8 mouse cellular contexts compared by ENCODE assay signal in genomic region chr17:36271586-36272256, GRCm38 (mm10). TPM values are rescaled to one million over a fixed set of nuclear protein-coding genes. Genes with fewer than 3 reads are reported as not detected.
DNase-seq lines count a peak whose midpoint lies in the region; ATAC-seq and TF ChIP-seq lines count a peak whose summit lies in the region.

Trim39 (minus strand) TSS chr17:36272247.

- peak within 1 kb of the TSS; percentile 94 for H3K9ac ChIP-seq in kidney, postnatal 0 days (ENCODE audit: low read depth, low read length)
- peak within 1 kb of the TSS; percentile 89 for H3K9ac ChIP-seq in liver, embryonic 13.5 days
- H3K9ac ChIP-seq in neural tube, embryonic 11.5 days (ENCODE audit: low read length) = peak within 1 kb of the TSS; percentile 97

- H3K27ac ChIP-seq in kidney, postnatal 0 days = peak within 1 kb of the TSS; percentile 93
- H3K27ac ChIP-seq in liver, embryonic 13.5 days = peak within 1 kb of the TSS; percentile 88
- H3K27ac ChIP-seq in neural tube, embryonic 11.5 days (ENCODE audit: low read depth, low read length) = peak within 1 kb of the TSS; percentile 79

- WGBS in kidney, postnatal 0 days = under 1% methylated on average over 43 of the region's 43 CpGs
- under 1% methylated on average over 43 of the region's 43 CpGs for WGBS in liver, embryonic 13.5 days (ENCODE audit: insufficient replicate concordance)
- WGBS in neural tube, embryonic 11.5 days = 1% methylated on average over 43 of the region's 43 CpGs

- peaks cover 47% of the 10 kb centered on the region for H3K79me3 ChIP-seq in C2C12 (ENCODE audit: low read depth)

- peak; percentile 90 for DNase-seq in T-cell, adult 2 months (ENCODE audit: low spot score)
- DNase-seq in embryo, embryonic 10 days (ENCODE audit: low spot score) = peak; percentile 85
- DNase-seq in kidney, postnatal 0 days (ENCODE audit: low spot score) = peak; percentile 82
- peak; percentile 79 for DNase-seq in liver, embryonic 13.5 days
- DNase-seq in neural tube, embryonic 11.5 days (ENCODE audit: low spot score) = no peak
- peak; percentile 82 for DNase-seq in thymus, postnatal 14 days

- peak; percentile 76 for ATAC-seq in granulocyte monocyte progenitor cell, adult 5-6 weeks (replicated peaks; ENCODE audit: poor library complexity, severe bottlenecking)
- peak; percentile 83 for ATAC-seq in kidney, postnatal 0 days (replicated peaks; ENCODE audit: low FRiP score, low read depth)
- peak; percentile 82 for ATAC-seq in liver, embryonic 13.5 days (ENCODE audit: low read depth)
- peak; percentile 79 for ATAC-seq in neural tube, embryonic 11.5 days (ENCODE audit: insufficient read depth, low FRiP score, low TSS enrichment)

- peaks cover 14% of the 10 kb centered on the region for H3K4me1 ChIP-seq in kidney, postnatal 0 days (replicated peaks; ENCODE audit: insufficient read depth, low read length)
- H3K4me1 ChIP-seq in liver, embryonic 13.5 days (replicated peaks) = peaks cover 46% of the 10 kb centered on the region
- H3K4me1 ChIP-seq in neural tube, embryonic 11.5 days (ENCODE audit: control insufficient read depth, insufficient read depth, low read length) = peaks cover 16% of the 10 kb centered on the region

- peak within 1 kb of the TSS; percentile 80 for H3K4me2 ChIP-seq in kidney, postnatal 0 days (ENCODE audit: low read length)
- H3K4me2 ChIP-seq in liver, embryonic 13.5 days = peak within 1 kb of the TSS; percentile 92
- H3K4me2 ChIP-seq in neural tube, embryonic 11.5 days (ENCODE audit: low read depth) = peak within 1 kb of the TSS; percentile 85

- H3K36me3 ChIP-seq in C2C12 (ENCODE audit: control insufficient read depth, insufficient read depth) = peaks cover 59% of the 10 kb centered on the region
- peaks cover 9% of the 10 kb centered on the region for H3K36me3 ChIP-seq in kidney, postnatal 0 days (ENCODE audit: insufficient read depth, low read length)
- H3K36me3 ChIP-seq in liver, embryonic 13.5 days = peaks cover 42% of the 10 kb centered on the region
- peaks cover 9% of the 10 kb centered on the region for H3K36me3 ChIP-seq in neural tube, embryonic 11.5 days (ENCODE audit: control insufficient read depth, insufficient read depth, low read length)

- no peaks in the 10 kb centered on the region for H3K27me3 ChIP-seq in C2C12 (ENCODE audit: control insufficient read depth, insufficient read depth, insufficient read length)
- no peaks in the 10 kb centered on the region for H3K27me3 ChIP-seq in kidney, postnatal 0 days (ENCODE audit: insufficient read depth, low read length)
- no peaks in the 10 kb centered on the region for H3K27me3 ChIP-seq in liver, embryonic 13.5 days
- H3K27me3 ChIP-seq in neural tube, embryonic 11.5 days (ENCODE audit: control insufficient read depth, insufficient read depth, low read length) = no peaks in the 10 kb centered on the region

- peak within 1 kb of the TSS; percentile 84 for H3ac ChIP-seq in C2C12 (ENCODE audit: control insufficient read depth, insufficient read length, low read depth)

- H3K9me3 ChIP-seq in kidney, postnatal 0 days (replicated peaks; ENCODE audit: low read length) = no peaks in the 10 kb centered on the region
- no peaks in the 10 kb centered on the region for H3K9me3 ChIP-seq in liver, embryonic 13.5 days (replicated peaks)
- H3K9me3 ChIP-seq in neural tube, embryonic 11.5 days (ENCODE audit: control insufficient read depth, low read length) = no peaks in the 10 kb centered on the region

- H3K4me3 ChIP-seq in C2C12 (ENCODE audit: insufficient read depth, poor library complexity, severe bottlenecking) = peak within 1 kb of the TSS; percentile 80
- peak within 1 kb of the TSS; percentile 97 for H3K4me3 ChIP-seq in kidney, postnatal 0 days (replicated peaks; ENCODE audit: low read depth, low read length)
- H3K4me3 ChIP-seq in liver, embryonic 13.5 days (replicated peaks) = peak within 1 kb of the TSS; percentile 87
- H3K4me3 ChIP-seq in neural tube, embryonic 11.5 days (ENCODE audit: low read depth, low read length) = peak within 1 kb of the TSS; percentile 93

- H3K79me2 ChIP-seq in C2C12 (ENCODE audit: control insufficient read depth, insufficient read depth) = peaks cover 67% of the 10 kb centered on the region

- TF ChIP-seq CTCF in C2C12 (IDR thresholded peaks at IDR 0.05; ENCODE audit: control insufficient read depth, insufficient read depth, insufficient read length) = no peak
- TF ChIP-seq CTCF in kidney, postnatal 0 days (IDR thresholded peaks at IDR 0.05; ENCODE audit: low read depth) = no peak

TF ChIP-seq in C2C12, 6 proteins besides CTCF, POLR2A, EP300 and RAD21:
- no peak for TF ChIP-seq FOSL1 (IDR thresholded peaks at IDR 0.05; ENCODE audit: insufficient read depth, low read length, poor library complexity, severe bottlenecking)
- no peak for TF ChIP-seq USF1 (IDR thresholded peaks at IDR 0.05; ENCODE audit: low read depth)
- no peak for TF ChIP-seq MAX (IDR thresholded peaks at IDR 0.05)
- no peak for TF ChIP-seq MYOG (IDR thresholded peaks at IDR 0.05; ENCODE audit: control insufficient read depth, extremely low read depth, insufficient read length)
- no peak for TF ChIP-seq MYOD1 (IDR thresholded peaks at IDR 0.05; ENCODE audit: control insufficient read depth, insufficient read length, low read depth)
- no peak for TF ChIP-seq CEBPB (IDR thresholded peaks at IDR 0.05; ENCODE audit: low read depth)

RNA-seq across cellular contexts. Expression of gene Trim39, which starts in this region (rescaled TPM):
- polyA plus RNA-seq in C2C12 (2012; fragmentation: generic; extraction: Trizol) = 5.1 TPM
- total RNA-seq in granulocyte monocyte progenitor cell, adult 5-6 weeks (2014; fragmentation: Nextera tagmentation) = 18.4 and 23.3 TPM in 2 replicates
- total RNA-seq in granulocyte monocyte progenitor cell, adult 5-6 weeks (2017) = 14.0 and 16.2 TPM in 2 replicates
- polyA plus RNA-seq in kidney, postnatal 0 days (2015; fragmentation: Nextera tagmentation; extraction: Ambion mirVana) = 9.6 and 10.2 TPM in 2 replicates
- 6.1 and 6.7 TPM in 2 replicates for polyA plus RNA-seq in liver, embryonic 13.5 days (2015; fragmentation: Nextera tagmentation; extraction: Ambion mirVana)
- polyA plus RNA-seq in neural tube, embryonic 11.5 days (2014; fragmentation: Nextera tagmentation; extraction: Ambion mirVana) = 18.0 and 19.8 TPM in 2 replicates
